Mouse (Mus musculus): ENCODE results near the gene Fxyd6.

The Fxyd6 gene

GRCm38 (mm10) chr9:45410614-45411013 is 40.6 kb downstream of the Fxyd6 start:
- no peak for DNase-seq (ENCODE audit: extremely low read depth, low read depth, low spot score)

DNA sequence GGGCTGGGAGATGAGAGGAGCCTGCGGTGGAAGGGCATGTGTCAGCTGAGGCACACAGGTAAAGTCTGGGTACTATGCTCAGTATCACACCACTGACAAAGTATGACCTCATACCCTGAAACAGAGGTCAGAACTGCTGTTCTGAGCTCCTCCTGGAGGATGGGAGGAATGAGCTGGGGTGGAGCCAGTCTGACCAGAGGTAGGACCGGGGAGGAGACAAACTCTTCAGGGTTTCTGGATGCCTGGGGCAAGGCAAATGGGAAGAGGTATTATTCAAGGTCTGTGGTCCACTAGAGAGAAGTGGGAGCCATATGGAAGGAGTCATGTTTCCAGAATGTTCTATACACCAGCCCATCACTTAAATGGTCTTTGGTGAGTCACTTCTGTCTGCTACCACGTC is 41.1 kb downstream of the Fxyd6 start:
- no peak for DNase-seq (ENCODE audit: extremely low read depth, low read depth, low spot score)

DNA sequence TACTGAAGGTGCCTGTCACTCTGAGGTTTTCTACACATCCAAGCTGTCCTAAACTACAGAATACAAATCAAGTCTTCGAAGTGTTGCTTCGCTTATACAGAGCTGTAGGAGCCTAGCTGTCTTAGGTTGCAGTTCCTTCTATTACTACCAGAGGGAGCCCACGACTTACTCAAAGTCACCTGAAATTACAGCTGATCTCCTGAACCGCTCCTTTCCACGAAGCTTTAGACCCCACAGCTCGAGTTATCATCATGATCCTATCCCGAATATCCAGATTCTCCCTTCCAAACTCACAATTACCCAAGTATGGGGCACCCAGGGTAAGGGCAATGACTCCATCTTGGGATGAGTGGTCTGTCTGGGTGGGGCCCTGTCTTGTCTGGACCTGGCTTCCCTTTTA is 41.8 kb downstream of the Fxyd6 start:
- DNase-seq (ENCODE audit: extremely low read depth, low read depth, low spot score), result no peak

DNA sequence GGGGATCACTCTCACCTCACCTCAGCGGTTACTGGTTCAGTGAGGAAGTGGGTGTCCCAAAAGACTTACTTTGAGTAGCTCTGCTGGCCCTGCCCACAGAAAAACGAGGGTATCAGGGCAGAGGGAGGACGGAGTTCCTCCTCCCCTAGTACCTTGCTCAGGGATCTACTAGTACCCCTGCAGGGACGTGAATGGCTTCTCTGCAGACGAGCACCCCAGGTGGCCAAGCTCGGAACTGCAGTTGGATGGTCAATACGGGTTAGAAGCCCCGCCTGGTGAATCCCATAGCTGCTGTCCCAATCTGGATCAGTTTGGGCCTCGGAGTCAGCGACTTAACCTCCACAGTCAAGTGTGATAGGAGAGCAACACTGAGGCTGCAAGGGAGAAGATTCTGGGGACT is 42.3 kb downstream of the Fxyd6 start:
- no peak for DNase-seq (ENCODE audit: extremely low read depth, low read depth, low spot score)

- no peak for DNase-seq (ENCODE audit: extremely low read depth, low read depth, low spot score)
Observed at GRCm38 (mm10) chr9:45412700-45413477, 42.9 kb downstream of the Fxyd6 start.

GRCm38 (mm10) chr9:45413478-45414140 is 43.6 kb downstream of the Fxyd6 start:
- no peak for DNase-seq (ENCODE audit: extremely low read depth, low read depth, low spot score)

GRCm38 (mm10) chr9:45415912-45416311 is 45.9 kb downstream of the Fxyd6 start:
- no peak for DNase-seq (ENCODE audit: extremely low read depth, low read depth, low spot score)

DNA sequence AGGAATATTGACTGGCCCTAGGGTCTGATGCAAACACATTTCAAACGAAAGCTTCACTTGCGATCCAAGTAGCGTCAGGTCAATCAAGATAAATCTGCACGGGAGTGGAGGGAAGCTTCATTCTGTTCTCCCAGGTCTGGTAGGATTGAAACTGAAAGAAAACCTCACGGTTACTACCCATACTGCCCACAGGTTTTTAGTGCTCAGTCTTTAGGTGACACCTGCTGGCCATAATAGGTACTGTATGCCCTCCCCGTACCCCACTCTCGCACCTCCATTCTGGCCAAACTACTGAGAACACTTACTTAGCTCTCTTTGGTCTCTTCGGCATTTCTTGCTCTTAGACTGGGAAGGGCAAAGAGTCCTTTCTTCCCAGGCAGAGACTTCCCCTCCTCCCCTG is 47.3 kb downstream of the Fxyd6 start:
- no peak for DNase-seq (ENCODE audit: extremely low read depth, low read depth, low spot score)

- no peak for DNase-seq (ENCODE audit: extremely low read depth, low read depth, low spot score)
Observed at GRCm38 (mm10) chr9:45418252-45418651, 48.3 kb downstream of the Fxyd6 start.

- DNase-seq (ENCODE audit: extremely low read depth, low read depth, low spot score), result no peak
Observed at GRCm38 (mm10) chr9:45421209-45421608, 51.2 kb downstream of the Fxyd6 start.

DNA sequence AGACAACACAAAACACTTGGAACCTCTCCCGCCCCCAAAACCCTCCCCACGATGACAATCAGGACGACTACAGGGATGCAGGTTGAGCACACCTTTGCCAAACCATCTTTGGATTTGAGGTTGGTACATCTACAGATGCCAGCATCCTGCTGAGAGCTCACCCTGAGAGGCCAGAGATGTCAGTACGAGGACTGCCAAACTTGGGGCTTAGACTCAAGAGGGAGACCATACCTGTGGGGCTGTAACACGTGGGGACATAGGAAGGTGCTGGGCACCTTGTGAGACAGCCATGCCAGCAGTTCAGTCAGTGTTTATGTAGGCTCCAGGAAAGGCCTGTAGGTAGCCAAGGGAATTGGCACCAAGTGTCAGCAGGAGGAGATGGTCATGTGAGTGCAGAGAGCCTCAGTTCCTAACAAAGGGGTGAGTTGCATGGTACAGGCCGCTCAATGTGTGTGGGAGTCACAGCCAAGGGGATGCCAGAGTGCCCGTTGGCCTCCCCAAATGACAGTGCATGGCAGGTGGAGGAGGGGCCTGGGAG is 52.8 kb downstream of the Fxyd6 start:
- DNase-seq (ENCODE audit: extremely low read depth, low read depth, low spot score), result no peak

- DNase-seq (ENCODE audit: extremely low read depth, low read depth, low spot score), result no peak
Observed at GRCm38 (mm10) chr9:45426456-45426855, 56.5 kb downstream of the Fxyd6 start, which contains the start of gene Dscaml1. Gene Dscaml1 (plus strand): TSS chr9:45426628.

DNA sequence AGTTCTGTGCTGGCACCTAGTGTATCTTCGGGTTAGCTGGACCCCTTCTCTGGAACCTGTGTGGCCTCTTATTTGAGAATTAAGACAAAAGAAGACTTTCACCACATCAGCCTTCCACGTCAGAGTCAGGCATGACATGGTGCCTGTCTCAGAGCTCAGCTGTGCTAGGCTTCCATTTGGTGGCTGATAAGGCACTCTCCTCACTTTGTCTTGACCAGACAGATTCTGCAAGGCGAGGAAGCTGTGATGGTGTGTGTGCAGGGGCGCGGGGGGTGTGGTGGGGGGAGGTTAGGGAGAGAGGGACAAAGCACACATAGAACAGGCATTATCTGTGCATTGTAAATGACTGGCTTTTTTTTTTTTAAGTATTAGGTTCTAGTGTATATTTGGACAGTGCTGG is 59.4 kb downstream of the Fxyd6 start:
- DNase-seq (ENCODE audit: extremely low read depth, low read depth, low spot score), result no peak

- DNase-seq (ENCODE audit: extremely low read depth, low read depth, low spot score), result no peak
Observed at GRCm38 (mm10) chr9:45429951-45430697, 60.1 kb downstream of the Fxyd6 start.

- no peak for DNase-seq (ENCODE audit: extremely low read depth, low read depth, low spot score)
Observed at GRCm38 (mm10) chr9:45430698-45430959, 60.6 kb downstream of the Fxyd6 start.

- DNase-seq (ENCODE audit: extremely low read depth, low read depth, low spot score), result no peak
Observed at GRCm38 (mm10) chr9:45431150-45431549, 61.2 kb downstream of the Fxyd6 start.

- DNase-seq (ENCODE audit: extremely low read depth, low read depth, low spot score), result no peak
Observed at GRCm38 (mm10) chr9:45432639-45433038, 62.7 kb downstream of the Fxyd6 start.

- DNase-seq (ENCODE audit: extremely low read depth, low read depth, low spot score), result no peak
Observed at GRCm38 (mm10) chr9:45433119-45433518, 63.1 kb downstream of the Fxyd6 start.

DNA sequence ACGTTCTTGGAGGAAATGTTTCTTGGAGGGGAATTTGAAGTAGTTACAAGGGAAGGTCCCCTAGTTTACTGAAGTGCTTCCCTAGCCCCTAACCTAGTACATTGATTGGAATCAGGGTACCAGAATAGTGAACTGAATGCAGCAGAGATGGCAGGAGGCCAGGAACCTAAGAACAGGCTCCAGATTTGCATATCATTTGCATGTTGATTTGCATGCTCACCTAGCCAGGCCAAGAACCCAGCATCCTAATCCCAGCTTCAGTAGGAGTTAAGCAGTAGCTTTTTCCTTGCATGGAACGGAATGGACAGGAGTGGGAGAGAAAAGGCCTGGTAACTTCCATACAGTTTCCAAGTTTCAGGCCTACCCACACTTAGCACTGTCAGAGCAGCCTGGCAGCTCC is 64.2 kb downstream of the Fxyd6 start:
- DNase-seq (ENCODE audit: extremely low read depth, low read depth, low spot score), result no peak

DNA sequence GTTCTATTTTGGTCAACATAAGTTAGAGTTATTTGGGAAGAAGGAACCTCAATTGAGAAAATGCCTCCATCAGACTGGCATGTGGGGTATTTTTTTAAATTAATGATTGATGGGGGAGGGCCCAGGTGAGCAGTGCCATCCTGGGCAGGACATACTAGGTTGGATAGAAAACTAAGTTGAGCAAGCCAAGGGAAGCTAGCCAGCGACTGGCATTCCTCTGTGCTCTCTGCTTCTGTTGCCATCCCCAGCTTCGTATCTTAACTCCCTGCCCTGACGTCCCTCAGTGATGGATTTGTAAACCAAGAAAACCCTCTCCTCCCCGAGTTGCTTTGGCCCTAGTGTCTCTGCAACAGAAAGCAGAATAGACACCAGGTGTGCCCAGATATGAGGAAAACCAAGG is 69.0 kb downstream of the Fxyd6 start:
- peak; percentile 25 for DNase-seq (ENCODE audit: extremely low read depth, low read depth, low spot score)

DNA sequence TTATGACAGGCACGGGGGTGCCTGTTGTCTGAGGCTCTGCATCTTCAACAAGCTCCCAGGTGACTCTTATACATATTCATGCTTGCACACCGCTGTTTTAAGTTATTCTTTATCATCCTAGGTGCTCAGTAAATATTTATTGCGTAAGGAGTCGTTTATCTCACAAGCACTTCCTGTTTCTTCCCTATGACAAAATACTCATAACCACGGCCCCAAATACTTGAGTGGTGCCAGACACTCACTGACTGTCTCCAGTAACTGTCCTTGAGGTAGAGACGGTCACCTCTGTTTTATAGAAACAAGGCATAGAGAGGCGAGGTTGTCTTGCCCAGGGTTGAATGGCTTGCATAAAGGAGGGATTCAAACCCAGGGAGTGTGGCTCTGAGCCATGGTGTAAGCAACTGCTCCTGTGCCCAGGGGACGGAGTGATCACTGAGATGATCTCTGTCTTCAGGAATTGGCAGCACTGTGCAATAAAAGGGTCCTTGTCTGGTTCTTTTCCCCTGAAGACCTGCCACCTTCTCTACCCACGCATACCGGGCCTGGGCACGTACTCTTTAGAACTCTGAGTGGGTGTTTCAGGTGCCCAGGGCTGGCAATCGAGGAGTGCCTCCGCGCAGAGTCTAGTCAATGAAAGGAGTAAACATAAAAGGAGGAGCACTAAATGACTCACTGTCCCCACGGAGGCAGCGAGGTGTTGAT is 70.2 kb downstream of the Fxyd6 start:
- DNase-seq (ENCODE audit: extremely low read depth, low read depth, low spot score), result peak; percentile 66
